Mouse (Mus musculus) heart, embryonic 13.5 days (tissue): ENCODE measurements around the gene Rapgef5. TPM values are rescaled to one million over a fixed set of nuclear protein-coding genes. Genes with fewer than 3 reads are reported as not detected.

Experiments used
- ATAC-seq: fragments of 200-750 bp; cut with Nextera tagmentation; 2 replicates; pipeline ENCODE4 v1.8.0; 2017; ENCODE audit warnings: moderate TSS enrichment; ENCODE audit not compliant: insufficient number of reproducible peaks, low FRiP score, low TSS enrichment; ENCODE audit errors: extremely low read depth
- H3K27ac ChIP-seq: fragments of 300-500 bp; sonication (generic); replicated peaks from 2 replicates; pipeline ENCODE4 v1.5.1; 2015; ENCODE audit warnings: moderate library complexity, mild to moderate bottlenecking, inconsistent platforms
- H3K27me3 ChIP-seq: fragments of 300-500 bp; sonication (generic); replicated peaks from 2 replicates; pipeline ENCODE4 v1.6.1; 2015; ENCODE audit warnings: mild to moderate bottlenecking, inconsistent platforms
- H3K36me3 ChIP-seq: fragments of 300-500 bp; sonication (generic); 2 replicates; pipeline ENCODE4 v1.6.1; 2015; ENCODE audit warnings: mild to moderate bottlenecking, inconsistent platforms
- H3K4me1 ChIP-seq: fragments of 300-500 bp; sonication (generic); 2 replicates; pipeline ENCODE4 v1.6.1; 2015; ENCODE audit warnings: inconsistent platforms
- H3K4me2 ChIP-seq: fragments of 300-500 bp; sonication (generic); 2 replicates; pipeline ENCODE4 v1.6.1; 2015; ENCODE audit warnings: inconsistent platforms, mild to moderate bottlenecking, moderate library complexity
- H3K4me3 ChIP-seq: fragments of 300-500 bp; sonication (generic); 2 replicates; pipeline ENCODE4 v1.5.1; 2015; ENCODE audit warnings: moderate library complexity, mild to moderate bottlenecking, inconsistent platforms
- H3K9ac ChIP-seq: fragments of 300-500 bp; sonication (generic); 2 replicates; pipeline ENCODE4 v1.6.1; 2015; ENCODE audit warnings: inconsistent platforms, mild to moderate bottlenecking, moderate library complexity
- H3K9me3 ChIP-seq: fragments of 300-500 bp; sonication (generic); 2 replicates; pipeline ENCODE4 v1.6.1; 2016; ENCODE audit warnings: inconsistent platforms
- WGBS: fragments of 180-500 bp; shearing (Covaris S2); methylation state at CpG from one replicate; pipeline ENCODE4 v1.1.7; 2015; ENCODE audit warnings: mixed read lengths; 5-methylcytosine and 5-hydroxymethylcytosine counted together
- polyA plus RNA-seq: library from polyadenylated mRNA; unstranded; fragments of >200 nt; fragmentation: Nextera tagmentation; extraction: Ambion mirVana; gene quantifications from 2 replicates; pipeline ENCODE4 v1.2.1, GENCODE M21; 2015

The Rapgef5 gene
- polyA plus RNA-seq, 1 experiment from 2014 or later = 16.6 TPM

DNA sequence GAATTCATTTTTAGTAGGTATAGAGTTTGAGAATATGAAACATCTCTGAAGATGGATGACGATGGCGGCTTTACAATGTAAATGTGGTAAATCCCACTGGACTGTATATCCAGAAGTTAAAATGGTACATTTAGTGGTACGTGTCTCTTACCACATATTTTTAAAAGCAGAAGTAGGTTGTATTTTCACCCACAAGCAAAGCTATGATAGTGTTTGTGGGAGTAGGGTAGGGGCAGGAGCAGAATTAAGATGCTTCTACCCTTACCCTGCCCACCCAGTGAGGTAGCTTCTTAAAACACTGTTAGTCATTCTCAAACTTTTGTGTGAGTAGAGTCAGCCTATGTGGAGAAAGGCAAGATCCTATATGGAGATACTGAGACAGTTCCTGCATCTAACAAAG, 13.4 kb upstream of the Rapgef5 start:
- no peak overlapping the region for H3K27ac ChIP-seq
- WGBS = 85% methylated on average over 3 of the region's 3 CpGs

DNA sequence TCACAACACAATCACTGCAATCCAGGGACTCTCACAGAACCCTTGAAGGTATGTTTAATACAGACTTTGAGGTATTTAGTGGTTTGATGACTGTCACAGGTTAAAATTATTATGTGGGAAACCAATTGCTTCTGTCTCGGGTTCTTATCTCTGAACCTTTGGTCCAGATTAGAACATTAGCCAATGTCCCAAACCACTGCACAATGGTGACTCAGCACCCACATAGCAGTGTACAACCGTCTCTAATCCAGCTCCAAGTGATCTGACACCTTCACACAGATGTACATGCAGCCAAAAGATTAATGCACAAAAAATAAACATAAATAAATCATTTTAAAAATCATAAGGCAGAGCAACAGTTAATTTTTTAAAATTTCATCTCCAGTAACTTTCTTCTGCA, 11.1 kb upstream of the Rapgef5 start:
- no peaks in the 10 kb centered on the region for H3K36me3 ChIP-seq
- peaks cover 9% of the 10 kb centered on the region for H3K4me1 ChIP-seq
- H3K4me2 ChIP-seq = no peak overlapping the region
- no peak overlapping the region for H3K27ac ChIP-seq
- H3K9me3 ChIP-seq = no peaks in the 10 kb centered on the region
- WGBS = 30% methylated on average over 2 of the region's 2 CpGs
- no peaks in the 10 kb centered on the region for H3K27me3 ChIP-seq
- no peak overlapping the region for H3K9ac ChIP-seq
- ATAC-seq = no peak
- H3K4me3 ChIP-seq = no peak overlapping the region

More for the DNA sequence above, 13.4 kb upstream of the Rapgef5 start:
- Histone ChIP-seq H3K36me3 (no peaks in the 10 kb centered on the region), H3K4me3 (no peak overlapping the region), H3K27me3 (no peaks in the 10 kb centered on the region), H3K4me2 (no peak overlapping the region), H3K4me1 (peaks cover 9% of the 10 kb centered on the region), H3K9ac (no peak overlapping the region), H3K9me3 (no peaks in the 10 kb centered on the region)
- no peak for ATAC-seq

DNA sequence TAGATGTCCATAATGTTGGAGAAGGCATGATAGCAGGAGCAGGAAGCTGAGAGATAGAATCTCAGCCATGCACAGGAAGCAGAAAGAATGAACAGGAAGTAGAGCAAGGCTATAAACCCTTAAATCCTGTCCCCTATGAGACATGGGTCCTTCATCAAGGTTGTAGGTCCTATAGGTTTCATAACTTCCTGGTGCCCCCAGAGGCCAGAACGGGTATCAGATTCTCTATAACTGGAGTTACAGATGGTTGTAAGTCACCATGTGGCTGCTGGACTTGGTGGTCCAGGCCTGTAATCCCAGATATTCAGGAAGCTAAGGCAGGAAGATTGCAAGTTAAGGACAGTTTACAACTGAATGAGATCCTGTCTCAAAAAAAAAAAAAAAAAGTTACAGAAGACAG, 8.5 kb upstream of the Rapgef5 start:
- Histone ChIP-seq H3K27ac (no peak overlapping the region), H3K4me1 (0 out of 2 replicates have a peak, but pooled peaks cover 2% of the 10 kb centered on the region), H3K4me3 (no peak overlapping the region), H3K9me3 (no peaks in the 10 kb centered on the region), H3K27me3 (no peaks in the 10 kb centered on the region), H3K9ac (no peak overlapping the region), H3K36me3 (no peaks in the 10 kb centered on the region), H3K4me2 (no peak overlapping the region)
- no peak for ATAC-seq
- 46% methylated on average over 1 of the region's 1 CpGs for WGBS

DNA sequence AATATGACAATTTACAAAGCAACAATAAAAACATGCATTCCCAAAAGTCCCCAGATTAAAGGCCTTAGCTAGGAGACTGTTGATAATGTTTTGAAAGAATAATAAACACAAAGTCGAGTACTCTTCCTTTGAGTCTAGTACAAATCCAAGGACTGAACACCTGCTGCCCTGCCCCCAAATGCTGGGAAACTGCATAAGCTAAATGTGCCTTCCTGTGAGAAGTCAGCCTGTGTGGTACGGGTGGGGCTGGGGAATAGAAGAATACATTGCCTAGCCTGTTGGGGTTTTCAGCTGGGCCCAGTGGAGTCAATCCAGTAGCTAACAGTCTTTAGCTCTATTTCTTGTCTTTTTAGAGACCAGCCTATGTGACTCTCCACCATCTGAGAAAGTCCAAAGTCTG, 6.4 kb upstream of the Rapgef5 start:
- Histone ChIP-seq H3K9ac (no peak overlapping the region), H3K9me3 (no peaks in the 10 kb centered on the region), H3K27me3 (no peaks in the 10 kb centered on the region), H3K36me3 (no peaks in the 10 kb centered on the region), H3K27ac (no peak overlapping the region), H3K4me1 (0 out of 2 replicates have a peak, but pooled peaks cover 5% of the 10 kb centered on the region), H3K4me2 (no peak overlapping the region), H3K4me3 (no peak overlapping the region)
- 49% methylated on average over 2 of the region's 2 CpGs for WGBS
- ATAC-seq = no peak

DNA sequence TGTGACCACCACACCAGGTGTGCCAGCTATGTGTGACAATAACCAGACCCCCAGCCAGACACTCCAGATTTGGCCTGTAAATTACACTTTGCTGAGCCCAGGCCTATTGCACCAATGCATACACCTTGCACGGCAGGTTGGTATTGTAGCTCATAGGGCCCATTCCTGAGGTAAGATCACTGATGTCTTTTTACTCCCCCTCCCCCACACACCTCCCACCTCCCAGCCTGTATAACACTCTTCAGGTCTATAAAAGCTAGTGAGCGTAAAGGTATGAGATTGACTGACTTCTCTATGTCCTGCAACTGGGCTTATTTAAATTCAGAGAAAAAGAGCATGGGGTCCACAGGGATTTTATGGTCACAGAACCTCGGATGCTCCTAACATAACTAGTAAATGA, 3.8 kb upstream of the Rapgef5 start:
- Histone ChIP-seq H3K4me3 (no peak overlapping the region), H3K4me1 (peaks cover 8% of the 10 kb centered on the region), H3K36me3 (no peaks in the 10 kb centered on the region), H3K4me2 (no peak overlapping the region), H3K27me3 (no peaks in the 10 kb centered on the region), H3K27ac (no peak overlapping the region), H3K9me3 (no peaks in the 10 kb centered on the region), H3K9ac (no peak overlapping the region)
- ATAC-seq = no peak
- 73% methylated on average over 3 of the region's 3 CpGs for WGBS

DNA sequence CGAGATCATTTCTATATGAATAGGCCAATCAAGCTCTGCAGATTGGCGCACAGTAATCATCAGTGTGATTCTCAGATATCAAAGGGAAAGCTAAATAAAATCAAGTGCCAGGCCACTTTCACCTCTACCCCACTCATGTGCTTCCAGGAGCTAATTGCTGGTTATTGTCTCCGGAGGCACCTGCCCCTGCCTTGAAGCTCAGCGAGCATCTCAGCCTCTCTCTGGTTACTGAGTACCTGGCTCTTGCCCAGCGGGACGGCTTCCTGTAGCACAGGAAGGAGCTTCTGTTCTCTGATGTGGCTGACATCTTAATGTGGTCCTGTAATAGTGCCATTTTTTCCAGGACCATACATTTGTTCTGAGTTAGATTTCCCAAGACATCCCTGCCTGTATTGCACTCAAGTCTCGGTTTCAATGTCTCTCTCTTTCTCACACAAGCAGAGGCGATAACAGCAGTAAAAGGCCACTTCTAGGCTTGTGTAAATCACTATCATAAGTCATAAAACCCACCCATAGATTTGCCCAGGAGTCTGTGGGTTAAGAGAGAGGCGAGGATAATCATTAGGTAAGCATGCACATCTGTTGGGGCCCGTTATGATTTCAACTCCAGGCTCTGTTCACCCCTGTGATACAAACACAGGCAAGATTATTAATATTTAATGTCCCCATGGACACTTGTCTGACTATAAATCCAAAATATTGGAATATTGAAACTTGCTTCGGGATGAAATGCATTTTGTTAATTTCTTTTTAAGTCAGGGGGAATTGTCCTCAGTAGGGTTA, 2.9 kb upstream of the Rapgef5 start:
- H3K9me3 ChIP-seq = no peaks in the 10 kb centered on the region
- 69% methylated on average over 11 of the region's 11 CpGs for WGBS
- no peaks in the 10 kb centered on the region for H3K27me3 ChIP-seq
- H3K36me3 ChIP-seq = no peaks in the 10 kb centered on the region
- no peak overlapping the region for H3K9ac ChIP-seq
- H3K27ac ChIP-seq = no peak overlapping the region
- no peak overlapping the region for H3K4me3 ChIP-seq
- peaks cover 7% of the 10 kb centered on the region for H3K4me1 ChIP-seq
- no peak overlapping the region for H3K4me2 ChIP-seq
- ATAC-seq = no peak

DNA sequence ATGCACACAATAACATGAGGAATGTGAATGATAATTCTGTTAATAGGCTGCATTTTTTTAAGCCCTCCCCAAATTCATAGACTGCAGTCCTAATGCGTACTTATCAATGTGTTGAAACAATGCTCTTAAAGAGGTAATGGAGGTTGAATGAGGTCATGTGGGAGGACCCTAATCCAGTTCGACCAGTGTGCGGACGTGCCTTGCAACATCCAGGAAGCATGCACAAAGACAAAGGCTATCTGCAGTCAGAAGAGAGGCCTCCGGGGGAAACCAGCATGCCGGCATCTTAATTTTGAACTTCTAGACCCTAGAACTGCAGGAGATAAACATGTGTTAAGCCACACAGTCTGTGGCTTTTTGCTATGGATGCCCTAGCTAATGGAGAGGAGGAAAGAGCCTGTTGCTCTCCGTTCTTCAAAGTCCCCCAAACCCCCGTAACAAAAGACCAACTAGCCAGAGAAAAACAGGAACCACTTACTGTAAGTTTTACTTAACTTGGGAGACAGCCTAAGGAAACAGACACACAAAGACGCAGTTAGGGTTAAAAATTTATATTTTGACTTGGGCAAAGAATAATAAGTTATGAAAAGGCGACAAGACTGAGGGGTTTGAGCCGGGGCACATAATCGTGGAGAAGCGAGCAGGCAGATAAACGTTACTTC, 1.1 kb downstream of the Rapgef5 start:
- no peaks in the 10 kb centered on the region for H3K27me3 ChIP-seq
- no peak overlapping the region for H3K9ac ChIP-seq
- H3K27ac ChIP-seq = no peak overlapping the region
- no peak overlapping the region for H3K4me3 ChIP-seq
- WGBS = 52% methylated on average over 14 of the region's 14 CpGs
- no peaks in the 10 kb centered on the region for H3K36me3 ChIP-seq
- peaks cover 7% of the 10 kb centered on the region for H3K4me1 ChIP-seq
- H3K9me3 ChIP-seq = no peaks in the 10 kb centered on the region
- 0 out of 2 replicates have a peak overlapping the region, but pooled peaks have one; percentile 5 for H3K4me2 ChIP-seq
- no peak for ATAC-seq

DNA sequence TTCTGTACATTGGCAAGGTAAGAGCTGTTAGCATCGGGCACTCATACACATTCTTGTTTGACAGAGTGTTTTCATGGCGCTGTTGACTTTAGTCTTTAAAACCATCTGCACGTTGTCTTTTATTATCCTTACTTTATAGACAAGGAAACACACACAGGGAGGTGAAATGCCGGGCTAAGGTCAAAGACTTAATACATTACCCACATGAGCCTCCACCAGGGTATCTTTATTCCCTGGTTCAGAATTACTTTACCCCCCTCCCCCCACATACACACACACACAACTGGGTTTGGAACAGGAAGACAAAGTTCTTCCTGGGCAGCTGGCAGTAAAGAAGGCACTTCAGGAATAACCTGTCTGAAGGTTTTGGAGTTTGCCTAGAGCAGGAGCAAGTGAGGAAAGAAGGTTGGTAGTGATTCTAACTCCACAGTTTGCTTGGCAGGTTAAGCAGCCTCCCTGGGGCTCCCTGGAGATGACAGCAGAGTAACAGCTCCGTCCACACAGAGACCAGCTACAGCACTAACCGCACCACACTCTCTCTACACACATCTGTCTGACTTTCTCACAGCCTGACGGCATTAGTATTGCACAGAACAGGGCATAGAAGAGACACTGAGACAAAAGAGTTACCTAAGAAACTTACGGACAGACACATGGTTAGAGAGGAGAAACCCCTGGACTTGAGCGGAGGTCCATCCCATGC, 8.2 kb downstream of the Rapgef5 start:
- no peaks in the 10 kb centered on the region; the same call in 1 of the 2 replicates for H3K4me1 ChIP-seq
- H3K4me3 ChIP-seq = no peak overlapping the region
- ATAC-seq = no peak
- H3K36me3 ChIP-seq = no peaks in the 10 kb centered on the region
- 72% methylated on average over 9 of the region's 9 CpGs for WGBS
- no peak overlapping the region for H3K4me2 ChIP-seq
- H3K27me3 ChIP-seq = no peaks in the 10 kb centered on the region
- H3K9me3 ChIP-seq = no peaks in the 10 kb centered on the region
- no peak overlapping the region for H3K9ac ChIP-seq
- H3K27ac ChIP-seq = no peak overlapping the region

DNA sequence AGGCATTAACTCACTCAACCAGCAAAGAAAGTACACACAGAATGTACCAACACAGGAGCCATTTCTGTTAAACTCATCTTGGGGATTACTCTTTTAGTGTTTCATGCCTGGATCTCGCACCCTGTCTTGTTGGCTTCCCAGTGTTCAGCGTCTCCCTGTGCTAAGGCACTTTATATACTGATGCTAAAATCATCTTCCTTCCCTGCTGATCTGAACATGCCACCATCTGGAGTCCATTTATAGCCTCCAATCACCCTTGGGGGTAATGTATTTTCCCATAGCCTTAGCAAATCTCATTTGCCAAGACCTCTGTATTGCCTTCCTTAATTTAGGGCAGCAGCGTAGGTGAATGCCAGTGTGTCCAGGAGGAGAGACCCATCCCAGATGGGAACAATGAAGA, 11.6 kb downstream of the Rapgef5 start:
- no peaks in the 10 kb centered on the region; the same call in 1 of the 2 replicates for H3K4me1 ChIP-seq
- no peak for ATAC-seq
- no peaks in the 10 kb centered on the region for H3K36me3 ChIP-seq
- no peak overlapping the region for H3K9ac ChIP-seq
- H3K27ac ChIP-seq = no peak overlapping the region
- H3K4me2 ChIP-seq = no peak overlapping the region
- H3K4me3 ChIP-seq = no peak overlapping the region
- H3K27me3 ChIP-seq = peaks cover 14% of the 10 kb centered on the region
- WGBS = 77% methylated on average over 3 of the region's 3 CpGs
- no peaks in the 10 kb centered on the region for H3K9me3 ChIP-seq

DNA sequence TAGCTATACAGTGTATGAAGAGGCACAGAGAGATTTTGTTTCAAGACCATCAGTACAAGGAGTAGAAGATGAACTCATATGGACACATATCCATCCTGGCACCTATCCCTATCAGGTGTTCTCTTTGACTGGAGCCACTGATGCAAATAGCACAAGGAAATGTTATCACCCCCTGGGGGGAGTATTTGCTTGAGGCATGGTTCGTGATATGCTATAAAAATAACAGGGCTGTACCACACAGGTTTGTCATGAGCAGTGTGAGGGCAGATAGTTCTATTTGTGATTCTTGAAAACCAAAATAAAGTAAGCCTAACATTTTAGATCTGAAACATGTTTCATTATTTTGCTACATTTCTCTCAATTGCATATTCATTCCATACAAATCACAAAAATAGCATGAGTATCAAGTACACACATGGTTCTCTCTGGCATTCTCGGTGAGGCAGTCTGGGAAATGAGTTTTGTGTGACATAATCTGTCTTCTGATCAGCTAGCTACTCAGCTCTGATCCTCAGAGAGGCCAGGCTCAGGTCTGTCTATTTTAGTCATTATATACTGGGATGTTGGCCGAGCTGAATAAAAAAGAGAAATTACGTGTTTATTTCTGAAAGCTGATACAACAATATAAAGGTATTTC, 12.3 kb downstream of the Rapgef5 start:
- H3K4me3 ChIP-seq = no peak overlapping the region
- H3K4me2 ChIP-seq = no peak overlapping the region
- peaks cover 3% of the 10 kb centered on the region; the same call in 1 of the 2 replicates for H3K4me1 ChIP-seq
- ATAC-seq = no peak
- H3K9ac ChIP-seq = no peak overlapping the region
- no peaks in the 10 kb centered on the region for H3K36me3 ChIP-seq
- WGBS = 57% methylated on average over 4 of the region's 4 CpGs
- peaks cover 22% of the 10 kb centered on the region for H3K27me3 ChIP-seq
- H3K9me3 ChIP-seq = no peaks in the 10 kb centered on the region
- H3K27ac ChIP-seq = no peak overlapping the region

DNA sequence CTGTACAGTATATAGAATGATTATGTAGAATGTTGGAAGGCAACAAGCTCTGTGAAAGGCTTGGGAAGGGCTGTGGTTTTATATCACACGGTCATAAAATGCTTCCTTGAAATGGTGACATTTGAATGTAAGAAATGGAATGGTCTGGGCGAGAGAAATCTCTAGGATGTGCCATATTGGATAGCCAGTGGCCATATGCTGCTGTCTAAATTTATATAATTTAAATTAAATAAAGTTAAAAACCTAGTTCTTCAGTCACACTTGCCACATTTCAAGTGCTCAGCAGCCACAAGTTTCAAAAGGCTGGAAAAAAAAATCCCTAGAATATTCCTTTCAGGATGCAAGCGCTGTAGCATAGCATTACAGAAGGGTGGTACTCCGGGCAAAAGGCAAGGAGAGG, 14.8 kb downstream of the Rapgef5 start:
- H3K4me2 ChIP-seq = no peak overlapping the region
- no peaks in the 10 kb centered on the region for H3K36me3 ChIP-seq
- no peak for ATAC-seq
- no peak overlapping the region for H3K4me3 ChIP-seq
- peaks cover 39% of the 10 kb centered on the region for H3K27me3 ChIP-seq
- H3K9me3 ChIP-seq = no peaks in the 10 kb centered on the region
- H3K27ac ChIP-seq = no peak overlapping the region
- H3K4me1 ChIP-seq = peaks cover 17% of the 10 kb centered on the region
- no peak overlapping the region for H3K9ac ChIP-seq
- 87% methylated on average over 4 of the region's 4 CpGs for WGBS
